Mouse (Mus musculus) cortical plate, adult 2 months (tissue): ENCODE data around the gene C130079G13Rik.
"Not testable (repeated sequence)": the region's sequence is repeated elsewhere in the genome, so short reads cannot be mapped to it uniquely, and the experiment has no call there.

Source experiments
- CTCF ChIP-seq: fragments of 200-500 bp; IDR thresholded peaks from 2 replicates; pipeline ENCODE4 v1.5.1; 2011; ENCODE audit warnings: mild to moderate bottlenecking, control low read depth, low read length; ENCODE audit not compliant: insufficient read depth; ENCODE audit errors: extremely low read depth
- POLR2A ChIP-seq: fragments of 200-500 bp; IDR thresholded peaks from 2 replicates; pipeline ENCODE4 v1.6.1; 2011; ENCODE audit warnings: mild to moderate bottlenecking, low read length, control low read depth; ENCODE audit not compliant: insufficient read depth; ENCODE audit errors: extremely low read depth

DNA sequence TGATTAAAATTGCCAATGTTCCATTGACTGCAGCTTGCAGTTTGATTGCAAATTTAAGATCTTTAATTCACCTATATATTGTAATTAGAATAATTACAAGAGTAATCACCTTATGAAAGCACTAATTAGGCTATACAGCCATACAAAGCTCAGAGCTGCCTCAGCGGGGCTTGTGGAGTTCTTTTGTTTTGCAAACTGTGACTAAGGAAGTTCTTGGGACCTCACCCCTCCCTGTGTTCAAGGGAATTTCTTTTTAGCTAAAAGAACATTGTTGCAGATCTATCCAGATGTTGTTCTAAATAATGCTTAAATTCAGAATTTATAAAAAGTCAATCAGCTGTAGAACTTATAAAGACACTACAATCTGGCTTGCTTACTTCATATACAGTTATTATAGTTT, 47.4 kb upstream of the C130079G13Rik start:
- not testable (repeated sequence) for TF ChIP-seq CTCF, POLR2A
